23 mouse cellular contexts compared by ENCODE assay signal in genomic region chr2:75690656-75691055, GRCm38 (mm10). TPM values are rescaled to one million over a fixed set of nuclear protein-coding genes. Genes with fewer than 3 reads are reported as not detected.
DNase-seq lines count a peak whose midpoint lies in the region; ATAC-seq lines count a peak whose summit lies in the region.
"Had no signal": no experiment of that assay in that cellular context is flagged by ENCODE, and none has a peak within 500 bp of the region (broad histone marks: within the 10 kb centered on the region; RNA-seq: fewer than 3 reads in every experiment).

No protein-coding gene starts in this region.

- H3K4me1 ChIP-seq in heart, embryonic 10.5 days, result peaks cover 78% of the 10 kb centered on the region
- H3K4me1 ChIP-seq in megakaryocyte, embryonic 14.5 days, result peaks cover 97% of the 10 kb centered on the region
- H3K4me1 ChIP-seq in forebrain, embryonic 13.5 days, result 0 out of 2 replicates have a peak, but pooled peaks cover 5% of the 10 kb centered on the region
- H3K4me1 ChIP-seq: hindbrain, embryonic 15.5 days had no signal

- H3K4me3 ChIP-seq in heart, embryonic 10.5 days, result no peak overlapping the region
- H3K4me3 ChIP-seq in megakaryocyte, embryonic 14.5 days (replicated peaks), result peak overlapping the region; percentile 69
- H3K4me3 ChIP-seq in forebrain, embryonic 13.5 days, result no peak overlapping the region
- H3K4me3 ChIP-seq: forebrain, embryonic 10.5 days; heart, embryonic 15.5 days; hindbrain, embryonic 12.5 days; hindbrain, embryonic 15.5 days had no signal

- H3K9me3 ChIP-seq in heart, embryonic 10.5 days, result no peaks in the 10 kb centered on the region
- no peaks in the 10 kb centered on the region for H3K9me3 ChIP-seq in megakaryocyte, embryonic 14.5 days
- H3K9me3 ChIP-seq in forebrain, embryonic 13.5 days (replicated peaks), result no peaks in the 10 kb centered on the region
- H3K9me3 ChIP-seq: forebrain, embryonic 10.5 days; G1E; heart, embryonic 15.5 days; hindbrain, embryonic 12.5 days; hindbrain, embryonic 15.5 days had no signal

- H3K27ac ChIP-seq in heart, embryonic 10.5 days, result no peak overlapping the region
- no peak overlapping the region for H3K27ac ChIP-seq in forebrain, embryonic 13.5 days
- H3K27ac ChIP-seq: forebrain, embryonic 10.5 days; hindbrain, embryonic 12.5 days; hindbrain, embryonic 15.5 days had no signal

- ATAC-seq in megakaryocyte, adult 5-6 weeks (ENCODE audit: poor library complexity, severe bottlenecking), result no peak
- no peak for ATAC-seq in forebrain, embryonic 13.5 days
- ATAC-seq: forebrain, embryonic 14.5 days; forebrain, postnatal 0 days; intestine, postnatal 0 days; Patski had no signal

- no peak overlapping the region for H3K9ac ChIP-seq in forebrain, embryonic 13.5 days
- H3K9ac ChIP-seq: forebrain, postnatal 0 days; heart, embryonic 15.5 days; hindbrain, embryonic 12.5 days; hindbrain, embryonic 15.5 days had no signal

- H3K27me3 ChIP-seq in heart, embryonic 10.5 days (ENCODE audit: insufficient read depth, poor library complexity, severe bottlenecking), result no peaks in the 10 kb centered on the region
- no peaks in the 10 kb centered on the region for H3K27me3 ChIP-seq in megakaryocyte, embryonic 14.5 days (replicated peaks)
- H3K27me3 ChIP-seq in forebrain, embryonic 13.5 days, result no peaks in the 10 kb centered on the region
- H3K27me3 ChIP-seq: heart, embryonic 15.5 days; hindbrain, embryonic 12.5 days; hindbrain, embryonic 15.5 days; Patski had no signal

- WGBS in heart, embryonic 10.5 days, result 84% methylated on average over 4 of the region's 4 CpGs
- WGBS in forebrain, embryonic 13.5 days, result 96% methylated on average over 4 of the region's 4 CpGs

- H3K4me2 ChIP-seq in forebrain, embryonic 13.5 days, result no peak overlapping the region
- H3K4me2 ChIP-seq: heart, embryonic 15.5 days; hindbrain, embryonic 12.5 days; hindbrain, embryonic 15.5 days had no signal

- 0 out of 2 replicates have a peak, but pooled peaks cover 3% of the 10 kb centered on the region for H3K36me3 ChIP-seq in heart, embryonic 10.5 days
- peaks cover 95% of the 10 kb centered on the region for H3K36me3 ChIP-seq in megakaryocyte, embryonic 14.5 days (replicated peaks; ENCODE audit: low read length)
- no peaks in the 10 kb centered on the region for H3K36me3 ChIP-seq in forebrain, embryonic 13.5 days (ENCODE audit: poor library complexity, severe bottlenecking)
- H3K36me3 ChIP-seq: heart, embryonic 15.5 days; hindbrain, embryonic 12.5 days; hindbrain, embryonic 15.5 days had no signal

- peak; percentile 1 for DNase-seq in gastrocnemius, postnatal 25 days
- DNase-seq in gastrocnemius, adult 8-10 months (ENCODE audit: low spot score in 2 of 2), result no peak
- peak; percentile 67 for DNase-seq in heart, embryonic 10.5 days (ENCODE audit: low spot score)
- DNase-seq in heart, adult 8-10 months (ENCODE audit: low spot score), result no peak
- DNase-seq: adrenal gland, postnatal 10 days; adrenal gland, postnatal 36 days; B cell, adult 2 months; cerebellum, adult 18-20 months; cerebellum, adult 9-10 months; cerebellum, postnatal 14 days; forebrain, postnatal 0 days; kidney, adult 8-10 months had no signal

RNA-seq across cellular contexts. Expression of gene Nfe2l2, which starts 13.8 kb away (rescaled TPM):
- total RNA-seq in gastrocnemius, postnatal 25 days (2021), result 10 to 100 TPM; 27.6 to 29.6 TPM
- 10 to 100 TPM; 31.3 to 37.6 (median 34.7) TPM for total RNA-seq in gastrocnemius, adult 8-10 months (2022)
- polyA plus RNA-seq in heart, embryonic 10.5 days (2016; fragmentation: Nextera tagmentation; extraction: Ambion mirVana), result 42.8 and 45.0 TPM in 2 replicates
- 10 to 100 TPM; 57.9 to 75.1 (median 64.5) TPM for total RNA-seq in heart, adult 8-10 months (2022)
- 11.9 and 34.2 TPM in 2 replicates for polyA plus RNA-seq in megakaryocyte, embryonic 14.5 days (2012; ENCODE audit: insufficient read depth, low replicate concordance)
- 148 TPM in 2 replicates for total RNA-seq in megakaryocyte, adult 5-6 weeks (2015)
- total RNA-seq in megakaryocyte, adult 5-6 weeks (2017), result 81.2 and 94.4 TPM in 2 replicates
- 15.6 and 15.9 TPM in 2 replicates for polyA plus RNA-seq in forebrain, embryonic 13.5 days (2015; fragmentation: Nextera tagmentation; extraction: Ambion mirVana)

RNA-seq across cellular contexts. Expression of gene Hnrnpa3, which starts 31.6 kb away (rescaled TPM):
- 100 to 1,000 TPM; 108 to 125 TPM for total RNA-seq in gastrocnemius, postnatal 25 days (2021)
- total RNA-seq in gastrocnemius, adult 8-10 months (2022), result 100 to 1,000 TPM in 2 of 4 experiments, 10 to 100 TPM in 2; 89.8 to 139 (median 106) TPM
- polyA plus RNA-seq in heart, embryonic 10.5 days (2016; fragmentation: Nextera tagmentation; extraction: Ambion mirVana), result 188 and 209 TPM in 2 replicates
- 100 to 1,000 TPM; 132 to 185 (median 159) TPM for total RNA-seq in heart, adult 8-10 months (2022)
- polyA plus RNA-seq in megakaryocyte, embryonic 14.5 days (2012; ENCODE audit: insufficient read depth, low replicate concordance), result 28.2 and 136 TPM in 2 replicates
- total RNA-seq in megakaryocyte, adult 5-6 weeks (2015), result 596 and 620 TPM in 2 replicates
- total RNA-seq in megakaryocyte, adult 5-6 weeks (2017), result 223 and 241 TPM in 2 replicates
- 354 and 365 TPM in 2 replicates for polyA plus RNA-seq in forebrain, embryonic 13.5 days (2015; fragmentation: Nextera tagmentation; extraction: Ambion mirVana)

Comparison
In these comparisons a context has a peak if more than half of its experiments do, and no peak if none do; other contexts are left out.
1. DNase-seq: peak in gastrocnemius, postnatal 25 days (single experiment) and heart, embryonic 10.5 days (single experiment); none in gastrocnemius, adult 8-10 months (0 of 2) and heart, adult 8-10 months (single experiment).